Mouse (Mus musculus) brain, adult 10 weeks (tissue): ENCODE results near the gene Sult2a1. TPM values are rescaled to one million over a fixed set of nuclear protein-coding genes. Genes with fewer than 3 reads are reported as not detected.

Experiments used
- polyA plus RNA-seq: library from polyadenylated mRNA; stranded (reverse); fragments of 350-450 nt; fragmentation: Illumina TruSeq; extraction: RNeasy Lipid Tissue Mini Kit (QIAGEN cat#74804); gene quantifications from one replicate; pipeline ENCODE4 v1.2.3, GENCODE M21; 2015; ENCODE audit warnings: low read depth, low replicate concordance

Sult2a1 gene
- polyA plus RNA-seq = not detected

DNA sequence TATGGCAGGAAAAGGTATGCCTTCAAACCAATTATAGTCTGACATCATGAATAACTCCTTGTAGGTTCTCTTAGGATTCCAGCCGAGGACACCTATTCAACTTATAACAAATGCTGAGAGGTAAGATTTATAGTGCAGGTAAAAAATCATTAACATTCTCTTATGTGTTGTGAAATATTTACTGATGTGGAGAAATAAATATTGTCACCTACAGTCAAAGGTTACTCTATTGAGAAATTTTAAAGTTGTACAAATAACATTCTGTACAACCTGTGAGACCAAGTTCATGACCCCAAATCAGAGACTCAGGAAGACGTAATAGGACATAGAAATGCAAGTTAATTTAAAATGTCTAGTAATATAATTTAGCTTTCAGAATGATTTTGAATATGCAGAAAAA lies at the start of gene Sult2a1:
TSS of gene Sult2a1 (minus strand) at position 101 of the 400 bp plus-strand sequence.

Other genes with a start within 250 kb of the Sult2a1 start
- not detected for gene Sult2a5, start 213.4 kb downstream of the Sult2a1 start, polyA plus RNA-seq
- not detected for gene Sult2a2, start 103.9 kb downstream of the Sult2a1 start, polyA plus RNA-seq
- gene Sult2a4, start 152.2 kb upstream of the Sult2a1 start, polyA plus RNA-seq = not detected